Mouse (Mus musculus) midbrain, embryonic 10.5 days (tissue): Measurements from ENCODE around the gene Cir1. TPM values are rescaled to one million over a fixed set of nuclear protein-coding genes. Genes with fewer than 3 reads are reported as not detected.

Experiments used
- DNase-seq: peaks from one replicate; pipeline ENCODE4 v3.0.0-alpha.2; 2017; ENCODE audit warnings: low spot score
- H3K27ac ChIP-seq: fragments of 300-500 bp; sonication (generic); replicated peaks from 2 replicates; pipeline ENCODE4 v1.5.1; 2016; ENCODE audit warnings: mild to moderate bottlenecking
- H3K27me3 ChIP-seq: fragments of 300-500 bp; sonication (generic); 2 replicates; pipeline ENCODE4 v1.6.1; 2016; ENCODE audit warnings: low read depth, mild to moderate bottlenecking; ENCODE audit not compliant: poor library complexity, severe bottlenecking
- H3K36me3 ChIP-seq: fragments of 300-500 bp; sonication (generic); 2 replicates; pipeline ENCODE4 v1.6.1; 2016; ENCODE audit warnings: mild to moderate bottlenecking, moderate library complexity
- H3K4me1 ChIP-seq: fragments of 300-500 bp; sonication (generic); 2 replicates; pipeline ENCODE4 v1.6.1; 2016
- H3K4me3 ChIP-seq: fragments of 300-500 bp; sonication (generic); 2 replicates; pipeline ENCODE4 v1.5.1; 2016; ENCODE audit warnings: mild to moderate bottlenecking, moderate library complexity
- H3K9me3 ChIP-seq: fragments of 300-500 bp; sonication (generic); replicated peaks from 2 replicates; pipeline ENCODE4 v1.6.1; 2016; ENCODE audit warnings: mild to moderate bottlenecking
- WGBS: fragments of 180-500 bp; shearing (Covaris S2); methylation state at CpG from one replicate; pipeline ENCODE4 v1.1.7; 2016; 5-methylcytosine and 5-hydroxymethylcytosine counted together
- polyA plus RNA-seq: library from polyadenylated mRNA; unstranded; fragments of >200 nt; fragmentation: Nextera tagmentation; extraction: Ambion mirVana; gene quantifications from 2 replicates; pipeline ENCODE4 v1.2.1, GENCODE M21; 2016

Cir1 gene
- polyA plus RNA-seq, 1 experiment from 2014 or later: 14.0 TPM

DNA sequence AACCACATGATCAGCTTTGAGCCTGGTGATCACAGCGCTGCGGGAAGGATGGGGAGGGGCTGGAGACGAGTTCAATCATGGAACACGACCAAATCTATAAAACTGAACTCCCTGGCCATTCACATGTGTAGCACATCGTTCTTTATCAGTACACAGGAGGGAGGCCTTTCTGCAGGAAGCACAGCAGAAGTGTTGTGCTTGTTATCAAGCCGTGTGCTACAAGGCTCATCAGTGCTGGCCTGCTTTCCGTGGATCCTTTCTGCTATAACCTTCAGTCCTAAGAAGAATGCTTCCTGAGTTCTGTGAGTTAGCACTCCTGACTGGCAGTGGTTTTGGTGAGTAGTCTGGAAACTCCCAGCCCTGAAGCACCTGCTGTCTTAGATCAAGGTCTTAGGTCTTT is 17.5 kb downstream of the Cir1 start:
- H3K27ac ChIP-seq: no peak overlapping the region
- no peak for DNase-seq
- H3K4me3 ChIP-seq: no peak overlapping the region
- no peaks in the 10 kb centered on the region for H3K4me1 ChIP-seq
- no peaks in the 10 kb centered on the region for H3K9me3 ChIP-seq
- WGBS: 92% methylated on average over 7 of the region's 7 CpGs
- H3K36me3 ChIP-seq: peaks cover 15% of the 10 kb centered on the region; the same call in 1 of the 2 replicates
- H3K27me3 ChIP-seq: no peaks in the 10 kb centered on the region

GRCm38 (mm10) chr2:73291130-73291529 is 21.4 kb downstream of the Cir1 start:
- Histone ChIP-seq H3K4me1 (no peaks in the 10 kb centered on the region), H3K36me3 (peaks cover 12% of the 10 kb centered on the region; the same call in 1 of the 2 replicates), H3K9me3 (no peaks in the 10 kb centered on the region), H3K27ac (no peak overlapping the region), H3K4me3 (no peak overlapping the region), H3K27me3 (no peaks in the 10 kb centered on the region)
- WGBS: 90% methylated on average over 4 of the region's 4 CpGs
- DNase-seq: no peak

- 13% methylated on average over 2 of the region's 2 CpGs for WGBS
- 0 out of 2 replicates have a peak, but pooled peaks cover 6% of the 10 kb centered on the region for H3K36me3 ChIP-seq
- H3K27me3 ChIP-seq: peaks cover 22% of the 10 kb centered on the region
- no peak overlapping the region for H3K4me3 ChIP-seq
- H3K4me1 ChIP-seq: peaks cover 9% of the 10 kb centered on the region
- H3K9me3 ChIP-seq: no peaks in the 10 kb centered on the region
- peak; percentile 17 for DNase-seq
- no peak overlapping the region for H3K27ac ChIP-seq
Observed at GRCm38 (mm10) chr2:73285630-73286029, 26.9 kb downstream of the Cir1 start.

DNA sequence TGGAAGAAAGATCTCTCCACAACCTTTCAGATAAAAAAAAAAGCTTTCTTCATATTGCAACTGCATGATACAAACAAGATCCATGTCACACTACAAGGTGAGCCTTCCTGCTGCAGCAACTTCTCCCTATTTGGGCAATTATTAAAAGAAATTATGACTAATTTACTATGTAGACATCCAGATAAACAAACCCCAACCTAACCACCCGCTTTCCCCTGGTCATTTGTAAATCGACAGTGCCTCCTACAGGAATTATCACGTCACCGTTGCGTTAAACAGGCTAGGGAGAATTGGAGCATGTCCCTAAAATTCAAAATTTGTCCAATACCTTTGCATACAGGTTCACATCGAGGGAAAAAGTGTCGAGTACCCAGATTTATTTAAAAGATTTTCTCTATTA is 30.8 kb downstream of the Cir1 start:
- Histone ChIP-seq H3K27ac (no peak overlapping the region), H3K4me3 (no peak overlapping the region), H3K27me3 (peaks cover 61% of the 10 kb centered on the region), H3K9me3 (no peaks in the 10 kb centered on the region), H3K36me3 (no peaks in the 10 kb centered on the region), H3K4me1 (peaks cover 46% of the 10 kb centered on the region)
- DNase-seq: no peak
- WGBS: 8% methylated on average over 7 of the region's 7 CpGs

DNA sequence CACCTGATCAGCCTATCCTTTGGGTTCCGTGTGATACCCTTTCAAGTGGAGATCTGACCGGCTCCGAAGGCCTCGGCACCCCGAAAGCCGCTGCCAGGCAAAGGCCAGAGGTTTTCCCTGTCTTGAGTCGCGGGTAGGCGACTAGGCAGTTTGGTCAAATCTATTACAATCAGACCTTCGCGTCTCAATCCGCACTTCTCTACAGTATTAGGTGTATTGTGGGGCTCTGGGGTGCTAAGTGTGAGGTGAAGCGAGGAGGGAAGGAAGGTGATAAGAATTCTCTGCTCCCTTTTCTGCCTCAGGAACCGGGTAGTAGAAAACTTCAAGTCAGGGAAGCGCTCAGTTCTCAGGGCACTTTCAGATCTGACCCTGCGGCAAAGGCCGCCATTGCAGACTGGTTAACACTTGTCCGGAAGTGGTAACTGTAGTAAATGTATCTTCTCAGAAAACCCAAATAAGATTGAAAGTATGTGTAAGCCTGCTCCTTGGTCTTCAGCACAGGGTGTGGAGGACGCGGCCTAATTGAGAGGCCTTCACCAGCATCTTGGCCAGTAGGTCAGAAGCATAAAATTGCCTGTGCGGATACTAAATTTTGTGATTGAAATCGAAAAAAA is 31.3 kb downstream of the Cir1 start:
- Histone ChIP-seq H3K4me3 (peak overlapping the region; percentile 31), H3K36me3 (no peaks in the 10 kb centered on the region), H3K27me3 (peaks cover 67% of the 10 kb centered on the region), H3K4me1 (peaks cover 51% of the 10 kb centered on the region), H3K27ac (no peak overlapping the region), H3K9me3 (no peaks in the 10 kb centered on the region)
- peak; percentile 48 for DNase-seq
- WGBS: 8% methylated on average over 22 of the region's 22 CpGs

DNA sequence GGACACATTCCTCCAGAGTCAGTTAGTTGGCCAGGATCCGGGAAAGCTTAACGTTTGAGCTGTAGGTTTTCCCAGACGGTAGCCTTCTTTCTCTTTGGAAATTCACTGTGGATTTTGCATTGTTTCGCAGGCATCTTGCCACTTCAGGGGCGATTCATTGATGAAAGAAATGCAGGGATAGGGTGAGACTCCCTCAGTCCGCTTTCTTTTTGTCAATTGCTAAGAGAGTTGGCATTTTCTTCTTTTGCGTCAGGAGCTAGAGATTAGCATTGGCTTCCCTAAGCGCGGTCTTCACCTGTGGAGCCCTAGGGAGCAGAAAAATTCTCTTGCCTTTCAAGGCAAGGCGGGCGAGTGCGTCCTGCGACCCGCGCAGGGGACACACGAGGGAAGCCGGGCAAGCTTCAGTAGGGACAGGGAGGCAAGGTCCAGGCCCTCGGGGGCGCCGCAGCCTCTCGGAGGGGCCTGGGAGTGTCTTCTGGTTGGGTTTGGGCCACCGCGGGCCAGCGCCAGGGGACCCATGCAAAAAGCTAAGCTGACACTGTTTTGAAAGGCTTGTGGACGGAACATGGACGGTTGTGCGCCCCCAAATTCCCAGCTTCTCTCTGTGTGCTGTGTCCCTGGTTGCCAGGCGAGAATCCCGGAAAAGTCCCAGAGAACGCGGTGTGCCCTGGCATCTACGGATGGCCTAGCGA is 32.0 kb downstream of the Cir1 start:
- peak; percentile 49 for DNase-seq
- peaks cover 73% of the 10 kb centered on the region for H3K27me3 ChIP-seq
- H3K9me3 ChIP-seq: no peaks in the 10 kb centered on the region
- no peaks in the 10 kb centered on the region for H3K36me3 ChIP-seq
- peaks cover 54% of the 10 kb centered on the region for H3K4me1 ChIP-seq
- peak overlapping the region; percentile 31 for H3K4me3 ChIP-seq
- under 1% methylated on average over 33 of the region's 33 CpGs for WGBS
- H3K27ac ChIP-seq: 0 out of 2 replicates have a peak overlapping the region, but pooled peaks have one; percentile 19

DNA sequence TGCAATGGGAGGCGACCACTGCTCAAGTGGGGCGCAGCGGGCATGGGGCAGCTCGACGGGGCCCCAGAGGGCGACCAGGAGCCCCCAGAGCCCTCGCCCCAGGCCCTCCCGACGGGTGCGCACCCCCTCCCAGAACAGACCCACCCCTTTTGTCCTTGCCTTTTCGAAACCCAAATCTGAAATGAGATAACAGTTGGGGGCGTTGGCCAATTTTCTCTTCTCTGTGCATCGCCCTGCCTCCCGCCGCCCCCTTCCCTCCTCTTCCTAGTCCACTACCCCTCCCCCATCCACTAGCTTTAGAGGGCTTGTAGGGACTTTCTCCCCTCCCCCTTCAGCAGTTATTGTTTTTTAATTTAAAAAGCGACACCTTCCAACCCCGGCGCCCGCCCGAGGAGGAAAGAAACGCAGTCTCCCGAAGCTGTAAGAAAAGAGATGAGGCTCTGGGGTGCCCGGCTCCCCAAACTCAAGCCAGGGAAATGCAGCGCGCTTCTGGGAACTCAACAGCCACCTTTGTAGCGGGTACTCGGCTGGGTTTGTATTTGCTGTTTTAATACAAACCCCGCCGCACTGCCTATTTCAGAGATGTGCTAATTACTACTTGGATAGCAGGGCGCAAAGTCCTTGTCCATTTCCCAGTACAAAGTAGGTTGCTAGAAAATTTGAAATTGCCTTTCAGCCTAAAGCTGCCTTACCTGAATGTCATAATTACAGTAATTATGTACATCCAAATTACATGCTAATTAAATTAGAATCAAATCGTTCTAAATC is 33.0 kb downstream of the Cir1 start:
- peaks cover 59% of the 10 kb centered on the region for H3K4me1 ChIP-seq
- WGBS: under 1% methylated on average over 31 of the region's 31 CpGs

GRCm38 (mm10) chr2:73278869-73279268 is 33.6 kb downstream of the Cir1 start:
- H3K27me3 ChIP-seq: peaks cover 90% of the 10 kb centered on the region
- no peaks in the 10 kb centered on the region for H3K36me3 ChIP-seq
- 1% methylated on average over 17 of the region's 17 CpGs for WGBS
- peak overlapping the region; percentile 73 for H3K27ac ChIP-seq
- H3K4me3 ChIP-seq: peak overlapping the region; percentile 47
- H3K4me1 ChIP-seq: peaks cover 64% of the 10 kb centered on the region
- no peaks in the 10 kb centered on the region for H3K9me3 ChIP-seq
- DNase-seq: no peak

More for the DNA sequence above, 33.0 kb downstream of the Cir1 start:
- H3K27ac ChIP-seq: peak overlapping the region; percentile 73
- peaks cover 84% of the 10 kb centered on the region for H3K27me3 ChIP-seq
- H3K4me3 ChIP-seq: peak overlapping the region; percentile 47
- no peaks in the 10 kb centered on the region for H3K9me3 ChIP-seq
- H3K36me3 ChIP-seq: no peaks in the 10 kb centered on the region
- peak; percentile 44 for DNase-seq

DNA sequence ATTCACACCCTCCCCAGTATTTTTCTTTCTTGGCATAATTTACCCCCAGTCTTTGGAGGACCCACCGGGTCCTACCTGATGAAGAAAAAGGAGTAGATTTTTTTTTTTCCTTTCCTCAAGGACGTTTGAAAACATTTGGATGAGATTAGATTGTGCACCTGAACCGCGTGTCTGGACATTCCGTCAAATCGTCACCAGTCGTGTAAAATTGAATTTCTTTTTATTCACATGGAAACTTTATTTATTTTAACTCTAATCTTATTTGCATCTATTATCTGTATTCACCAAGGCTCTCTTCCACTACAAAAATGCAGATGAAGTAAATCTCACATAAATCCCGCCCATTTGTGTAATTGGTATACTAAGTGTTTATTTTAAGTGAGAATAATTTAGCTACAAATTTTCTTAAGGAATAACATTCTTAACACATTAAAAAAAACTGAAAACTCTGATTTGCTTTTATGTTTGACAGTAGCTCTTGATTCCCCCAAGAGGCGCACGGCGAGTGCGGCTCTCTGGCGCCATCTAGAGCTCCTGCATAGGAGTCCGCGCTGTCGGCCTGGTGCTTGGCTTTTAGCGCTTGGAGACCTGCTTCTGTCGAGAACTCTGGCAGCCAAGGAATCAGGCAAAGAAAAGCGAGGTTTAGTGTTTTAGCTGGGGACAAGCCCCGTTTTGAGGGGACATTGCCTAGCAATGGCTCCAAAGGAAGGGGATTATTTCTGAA is 34.2 kb downstream of the Cir1 start:
- under 1% methylated on average over 20 of the region's 20 CpGs for WGBS
- peaks cover 70% of the 10 kb centered on the region for H3K4me1 ChIP-seq
- no peaks in the 10 kb centered on the region for H3K36me3 ChIP-seq
- peak; percentile 91 for DNase-seq
- no peaks in the 10 kb centered on the region for H3K9me3 ChIP-seq
- peak overlapping the region; percentile 47 for H3K4me3 ChIP-seq
- peaks cover 95% of the 10 kb centered on the region for H3K27me3 ChIP-seq
- peak overlapping the region; percentile 78 for H3K27ac ChIP-seq

DNA sequence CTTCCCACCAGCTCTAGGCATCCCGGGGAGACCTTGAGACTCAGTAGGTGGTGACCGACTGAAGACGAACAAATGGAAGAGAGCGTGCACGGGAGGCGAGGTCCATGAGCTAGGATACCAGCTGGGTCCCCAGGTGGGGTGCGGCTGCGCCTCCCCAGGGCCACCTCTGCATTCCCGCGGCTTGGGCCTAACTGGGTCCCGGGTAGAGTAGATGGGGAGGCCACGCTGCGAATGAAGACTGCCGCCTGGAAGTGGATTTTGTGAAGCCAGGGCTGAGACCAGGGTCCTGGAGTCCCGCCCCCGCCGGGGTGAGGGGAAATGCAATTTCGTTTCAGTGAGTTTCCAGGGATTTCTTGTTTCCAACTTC is 34.8 kb downstream of the Cir1 start:
- DNase-seq: no peak
- H3K36me3 ChIP-seq: no peaks in the 10 kb centered on the region
- under 1% methylated on average over 18 of the region's 18 CpGs for WGBS
- peaks cover 76% of the 10 kb centered on the region for H3K4me1 ChIP-seq
- H3K27me3 ChIP-seq: peaks cover 100% of the 10 kb centered on the region
- peak overlapping the region; percentile 78 for H3K27ac ChIP-seq
- H3K9me3 ChIP-seq: no peaks in the 10 kb centered on the region
- H3K4me3 ChIP-seq: peak overlapping the region; percentile 45

- Histone ChIP-seq H3K4me1 (peaks cover 81% of the 10 kb centered on the region), H3K27ac (peak overlapping the region; percentile 78), H3K36me3 (no peaks in the 10 kb centered on the region), H3K9me3 (no peaks in the 10 kb centered on the region), H3K27me3 (peaks cover 100% of the 10 kb centered on the region), H3K4me3 (peak overlapping the region; percentile 45)
- peak; percentile 72 for DNase-seq
- under 1% methylated on average over 38 of the region's 38 CpGs for WGBS
Observed at GRCm38 (mm10) chr2:73277021-73277708, 35.3 kb downstream of the Cir1 start.

GRCm38 (mm10) chr2:73276141-73276571 is 36.3 kb downstream of the Cir1 start:
- H3K36me3 ChIP-seq: no peaks in the 10 kb centered on the region
- peak; percentile 45 for DNase-seq
- H3K9me3 ChIP-seq: no peaks in the 10 kb centered on the region
- WGBS: 2% methylated on average over 6 of the region's 6 CpGs
- H3K4me3 ChIP-seq: peak overlapping the region; percentile 45
- H3K27ac ChIP-seq: no peak overlapping the region
- peaks cover 88% of the 10 kb centered on the region for H3K4me1 ChIP-seq
- peaks cover 100% of the 10 kb centered on the region for H3K27me3 ChIP-seq
